Mouse (Mus musculus): ENCODE results near the gene Krtap3-3. TPM values are rescaled to one million over a fixed set of nuclear protein-coding genes. Genes with fewer than 3 reads are reported as not detected.
"Not testable (repeated sequence)": the region's sequence is repeated elsewhere in the genome, so short reads cannot be mapped to it uniquely, and the experiment has no call there.

Krtap3-3 gene
- not detected in 2 replicates for polyA plus RNA-seq (2015; fragmentation: Nextera tagmentation; extraction: Ambion mirVana)

DNA sequence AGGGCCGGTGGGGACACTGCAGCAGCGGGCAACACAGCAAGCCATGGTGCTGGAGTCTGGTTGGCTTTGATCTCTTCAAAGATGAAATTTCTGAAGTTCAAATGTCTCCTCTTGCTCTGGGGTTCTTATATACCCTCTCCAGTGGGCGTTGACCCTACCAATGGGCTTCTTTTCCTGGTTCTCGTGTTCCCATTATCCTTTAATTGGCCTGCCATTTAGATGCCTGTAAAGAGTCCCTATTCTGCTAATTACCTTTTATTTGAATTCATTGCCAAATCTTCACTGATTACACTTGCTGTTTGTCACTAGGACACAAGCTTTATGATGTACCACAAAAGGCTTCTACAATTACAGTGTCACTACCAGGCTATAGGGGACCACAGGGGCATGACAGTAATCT lies at the start of gene Krtap3-3:
Krtap3-3 (minus strand) TSS at position 101 of the 400 bp plus-strand sequence.
- no peak within 1 kb of the TSS for H3K4me3 ChIP-seq (ENCODE audit: low read depth, low read length)
- H3K4me2 ChIP-seq (ENCODE audit: low read depth, low read length) = no peak within 1 kb of the TSS
- no peak within 1 kb of the TSS for H3K9ac ChIP-seq (ENCODE audit: low read depth, low read length)
- no peak for ATAC-seq (ENCODE audit: low read depth)
- H3K4me1 ChIP-seq (ENCODE audit: control insufficient read depth, low read depth, low read length) = no peaks in the 10 kb centered on the region
- 52% methylated on average over 4 of the region's 4 CpGs for WGBS (ENCODE audit: insufficient replicate concordance)
- H3K27ac ChIP-seq (ENCODE audit: low read length) = no peak within 1 kb of the TSS
- H3K36me3 ChIP-seq (ENCODE audit: control insufficient read depth, insufficient read depth) = no peaks in the 10 kb centered on the region
- H3K9me3 ChIP-seq (replicated peaks; ENCODE audit: control insufficient read depth, low read length) = no peaks in the 10 kb centered on the region
- H3K27me3 ChIP-seq (ENCODE audit: control insufficient read depth, insufficient read depth, low read depth, low read length) = no peaks in the 10 kb centered on the region

DNA sequence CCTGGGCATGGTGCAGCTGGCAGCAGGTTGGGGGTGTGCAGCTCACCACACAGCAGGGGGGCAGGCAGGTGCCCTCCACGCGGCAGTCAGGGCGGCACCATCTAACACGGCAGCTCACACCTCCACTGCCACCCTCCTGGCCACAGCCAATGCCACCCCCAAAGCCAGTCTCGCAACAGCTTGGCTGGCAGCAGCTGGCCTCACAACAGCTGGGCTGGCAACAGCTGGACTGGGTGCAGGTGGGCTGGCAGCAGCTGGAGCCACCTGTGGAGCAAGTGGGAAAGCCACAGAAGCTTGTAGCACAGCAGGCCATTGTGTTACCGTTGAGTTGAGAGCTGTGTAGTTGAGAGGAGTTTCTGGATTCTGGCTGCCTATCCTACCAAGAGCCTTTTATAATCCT lies 47.1 kb upstream of the Krtap3-3 start, which contains the start of gene Krtap9-3:
Krtap9-3 (minus strand) TSS at position 364 of the 400 bp plus-strand sequence.
- 76% methylated on average over 4 of the region's 6 CpGs for WGBS (ENCODE audit: insufficient replicate concordance)

DNA sequence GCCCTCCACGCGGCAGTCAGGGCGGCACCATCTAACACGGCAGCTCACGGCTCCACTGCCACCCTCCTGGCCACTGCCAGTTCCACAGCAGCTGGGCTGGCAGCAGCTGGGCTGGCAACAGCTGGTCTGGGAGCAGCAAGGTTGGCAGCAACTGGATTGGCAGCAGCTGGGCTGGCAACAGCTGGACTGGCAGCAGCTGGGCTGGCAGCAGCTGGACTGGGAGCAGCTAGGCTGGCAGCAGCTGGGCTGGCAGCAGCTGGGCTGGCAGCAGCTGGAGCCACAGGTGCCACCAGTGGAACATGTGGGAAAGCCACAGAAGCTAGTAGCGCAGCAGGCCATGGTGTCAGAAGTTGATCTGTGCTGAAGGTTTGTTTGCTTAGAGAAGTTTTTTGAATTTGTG lies 40.3 kb upstream of the Krtap3-3 start, which contains the start of gene Krtap1-3:
Krtap1-3 (minus strand) TSS at position 359 of the 400 bp plus-strand sequence.
- H3K9ac ChIP-seq (ENCODE audit: low read depth, low read length) = no peak within 1 kb of the TSS
- no peak within 1 kb of the TSS for H3K4me3 ChIP-seq (ENCODE audit: low read depth, low read length)
- no peaks in the 10 kb centered on the region for H3K4me1 ChIP-seq (ENCODE audit: control insufficient read depth, low read depth, low read length)
- H3K4me2 ChIP-seq (ENCODE audit: low read depth, low read length) = no peak within 1 kb of the TSS
- H3K36me3 ChIP-seq (ENCODE audit: control insufficient read depth, insufficient read depth) = no peaks in the 10 kb centered on the region
- no peaks in the 10 kb centered on the region for H3K27me3 ChIP-seq (ENCODE audit: control insufficient read depth, insufficient read depth, low read depth, low read length)
- H3K9me3 ChIP-seq (replicated peaks; ENCODE audit: control insufficient read depth, low read length) = no peaks in the 10 kb centered on the region
- 72% methylated on average over 6 of the region's 6 CpGs for WGBS (ENCODE audit: insufficient replicate concordance)
- H3K27ac ChIP-seq (ENCODE audit: low read length) = no peak within 1 kb of the TSS
- no peak for ATAC-seq (ENCODE audit: low read depth)

More for the DNA sequence above, 47.1 kb upstream of the Krtap3-3 start, which contains the start of gene Krtap9-3:
- H3K36me3 ChIP-seq (ENCODE audit: control insufficient read depth, insufficient read depth); ATAC-seq (ENCODE audit: low read depth); H3K9ac ChIP-seq (ENCODE audit: low read depth, low read length); H3K4me2 ChIP-seq (ENCODE audit: low read depth, low read length); H3K27ac ChIP-seq (ENCODE audit: low read length); H3K27me3 ChIP-seq (ENCODE audit: control insufficient read depth, insufficient read depth, low read depth, low read length); H3K4me1 ChIP-seq (ENCODE audit: control insufficient read depth, low read depth, low read length); H3K9me3 ChIP-seq (replicated peaks; ENCODE audit: control insufficient read depth, low read length); H3K4me3 ChIP-seq (ENCODE audit: low read depth, low read length): not testable (repeated sequence)

DNA sequence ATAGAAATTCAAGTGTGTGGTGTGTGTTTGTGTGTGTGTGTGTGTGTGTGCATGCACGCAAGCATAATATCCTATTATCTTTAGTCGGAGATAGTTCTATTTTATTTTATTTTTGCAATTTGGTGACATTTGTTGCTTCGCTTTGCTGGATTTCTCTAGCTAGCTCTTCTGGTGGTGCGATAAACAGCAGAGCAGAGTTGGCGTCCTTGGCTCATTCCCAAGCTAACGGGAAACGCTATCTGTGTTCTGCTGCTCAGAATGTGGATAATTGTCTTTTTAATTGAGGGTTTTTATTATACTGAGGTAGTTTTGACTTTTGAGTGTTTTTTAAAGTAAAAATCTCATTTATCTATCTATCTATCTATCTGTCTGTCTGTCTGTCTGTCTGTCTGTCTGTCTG lies 34.4 kb upstream of the Krtap3-3 start:
- ATAC-seq (ENCODE audit: low read depth) = no peak
- Histone ChIP-seq H3K4me3 (ENCODE audit: low read depth, low read length) (no peak overlapping the region), H3K4me1 (ENCODE audit: control insufficient read depth, low read depth, low read length) (no peaks in the 10 kb centered on the region), H3K36me3 (ENCODE audit: control insufficient read depth, insufficient read depth) (no peaks in the 10 kb centered on the region), H3K9me3 (replicated peaks; ENCODE audit: control insufficient read depth, low read length) (no peaks in the 10 kb centered on the region), H3K4me2 (ENCODE audit: low read depth, low read length) (no peak overlapping the region), H3K9ac (ENCODE audit: low read depth, low read length) (no peak overlapping the region), H3K27ac (ENCODE audit: low read length) (no peak overlapping the region), H3K27me3 (ENCODE audit: control insufficient read depth, insufficient read depth, low read depth, low read length) (no peaks in the 10 kb centered on the region)
- 69% methylated on average over 7 of the region's 7 CpGs for whole genome bisulfite sequencing (ENCODE audit: insufficient replicate concordance)

DNA sequence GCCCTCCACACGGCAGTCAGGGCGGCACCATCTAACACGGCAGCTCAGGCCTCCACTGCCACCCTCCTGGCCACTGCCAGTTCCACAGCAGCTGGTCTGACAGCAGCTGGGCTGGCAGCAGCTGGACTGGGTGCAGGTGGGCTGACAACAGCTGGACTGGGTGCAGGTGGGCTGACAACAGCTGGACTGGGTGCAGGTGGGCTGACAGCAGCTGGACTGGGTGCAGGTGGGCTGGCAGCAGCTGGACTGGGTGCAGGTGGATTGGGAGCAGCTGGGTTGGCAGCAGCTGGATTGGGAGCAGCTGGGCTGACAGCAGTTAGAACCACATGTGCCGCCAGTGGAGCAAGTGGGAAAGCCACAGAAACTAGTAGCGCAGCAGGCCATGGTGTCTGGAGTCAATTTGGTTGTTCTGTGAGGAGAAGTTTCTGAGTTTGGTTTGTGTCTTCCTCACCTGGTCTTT lies 32.6 kb upstream of the Krtap3-3 start, which contains the start of gene Krtap1-4:
Krtap1-4 (minus strand) TSS at position 410 of the 460 bp plus-strand sequence.
- no peak within 1 kb of the TSS for H3K27ac ChIP-seq (ENCODE audit: low read length)
- no peaks in the 10 kb centered on the region for H3K36me3 ChIP-seq (ENCODE audit: control insufficient read depth, insufficient read depth)
- H3K4me3 ChIP-seq (ENCODE audit: low read depth, low read length) = no peak within 1 kb of the TSS
- WGBS (ENCODE audit: insufficient replicate concordance) = 67% methylated on average over 5 of the region's 5 CpGs
- H3K4me1 ChIP-seq (ENCODE audit: control insufficient read depth, low read depth, low read length) = no peaks in the 10 kb centered on the region
- ATAC-seq (ENCODE audit: low read depth) = no peak
- no peak within 1 kb of the TSS for H3K9ac ChIP-seq (ENCODE audit: low read depth, low read length)
- no peaks in the 10 kb centered on the region for H3K9me3 ChIP-seq (replicated peaks; ENCODE audit: control insufficient read depth, low read length)
- no peaks in the 10 kb centered on the region for H3K27me3 ChIP-seq (ENCODE audit: control insufficient read depth, insufficient read depth, low read depth, low read length)
- H3K4me2 ChIP-seq (ENCODE audit: low read depth, low read length) = no peak within 1 kb of the TSS

DNA sequence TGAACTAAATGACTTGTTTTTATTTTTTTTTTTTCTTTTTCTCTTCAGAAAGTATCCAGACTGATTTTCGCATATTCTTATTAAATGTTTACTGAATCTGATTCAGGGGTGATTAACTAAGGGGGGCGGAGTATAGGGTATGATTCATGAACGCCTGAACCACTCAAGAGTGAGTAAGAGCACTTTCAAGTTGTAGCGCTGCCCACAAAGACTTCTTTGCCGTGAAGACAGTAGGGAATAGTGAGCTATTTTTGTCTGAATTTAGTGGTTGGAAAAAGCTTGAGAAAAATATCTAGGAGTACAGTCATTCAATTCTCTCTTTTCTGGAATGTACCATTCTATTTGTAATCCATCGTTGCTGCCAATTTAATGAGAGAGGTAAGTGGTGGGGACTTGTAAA lies 30.9 kb upstream of the Krtap3-3 start:
- 60% methylated on average over 6 of the region's 6 CpGs for WGBS (ENCODE audit: insufficient replicate concordance)
- H3K4me3 ChIP-seq (ENCODE audit: low read depth, low read length) = no peak overlapping the region
- H3K27ac ChIP-seq (ENCODE audit: low read length) = no peak overlapping the region
- no peak overlapping the region for H3K9ac ChIP-seq (ENCODE audit: low read depth, low read length)
- H3K27me3 ChIP-seq (ENCODE audit: control insufficient read depth, insufficient read depth, low read depth, low read length) = no peaks in the 10 kb centered on the region
- no peaks in the 10 kb centered on the region for H3K9me3 ChIP-seq (replicated peaks; ENCODE audit: control insufficient read depth, low read length)
- H3K4me1 ChIP-seq (ENCODE audit: control insufficient read depth, low read depth, low read length) = no peaks in the 10 kb centered on the region
- ATAC-seq (ENCODE audit: low read depth) = no peak
- no peaks in the 10 kb centered on the region for H3K36me3 ChIP-seq (ENCODE audit: control insufficient read depth, insufficient read depth)
- no peak overlapping the region for H3K4me2 ChIP-seq (ENCODE audit: low read depth, low read length)

DNA sequence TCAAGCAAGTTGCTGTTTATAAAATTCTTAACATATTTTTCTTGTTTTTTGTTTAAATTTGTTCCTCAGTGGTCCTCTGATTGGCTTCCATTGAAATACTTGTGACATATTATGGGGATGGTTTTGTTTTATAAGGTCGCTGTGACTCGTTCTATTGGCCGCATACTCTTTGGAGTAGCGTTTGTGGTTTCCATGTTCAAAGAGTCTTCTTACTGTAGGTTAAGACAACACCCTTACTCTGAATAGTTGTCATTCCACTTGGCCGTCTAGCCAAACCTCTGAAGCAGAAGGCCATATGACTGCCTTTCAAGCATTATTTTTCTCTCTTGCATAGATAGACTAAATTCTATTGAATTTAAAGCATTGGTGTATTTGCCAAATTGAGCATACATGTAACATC lies 30.4 kb upstream of the Krtap3-3 start:
- Histone ChIP-seq H3K4me3 (ENCODE audit: low read depth, low read length) (no peak overlapping the region), H3K27me3 (ENCODE audit: control insufficient read depth, insufficient read depth, low read depth, low read length) (no peaks in the 10 kb centered on the region), H3K4me1 (ENCODE audit: control insufficient read depth, low read depth, low read length) (no peaks in the 10 kb centered on the region), H3K9me3 (replicated peaks; ENCODE audit: control insufficient read depth, low read length) (no peaks in the 10 kb centered on the region), H3K9ac (ENCODE audit: low read depth, low read length) (no peak overlapping the region), H3K36me3 (ENCODE audit: control insufficient read depth, insufficient read depth) (no peaks in the 10 kb centered on the region), H3K27ac (ENCODE audit: low read length) (no peak overlapping the region), H3K4me2 (ENCODE audit: low read depth, low read length) (no peak overlapping the region)
- 72% methylated on average over 5 of the region's 5 CpGs for WGBS (ENCODE audit: insufficient replicate concordance)
- no peak for ATAC-seq (ENCODE audit: low read depth)

DNA sequence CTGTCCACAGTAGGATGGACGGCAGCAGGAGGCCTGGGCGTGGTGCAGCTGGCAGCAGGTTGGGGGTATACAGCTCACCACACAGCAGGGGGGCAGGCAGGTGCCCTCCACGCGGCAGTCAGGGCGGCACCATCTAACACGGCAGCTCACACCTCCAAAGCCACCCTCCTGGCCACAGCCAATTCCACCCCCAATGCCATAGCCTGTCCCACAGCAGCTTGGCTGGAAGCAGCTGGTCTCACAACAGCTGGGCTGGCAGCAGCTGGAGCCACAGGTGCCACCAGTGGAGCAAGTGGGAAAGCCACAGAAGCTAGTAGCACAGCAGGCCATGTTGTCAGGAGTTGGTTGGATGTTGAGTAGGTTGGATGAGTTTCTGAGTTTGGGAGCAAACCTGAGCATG lies 30.0 kb upstream of the Krtap3-3 start, which contains the start of gene Krtap1-5:
Krtap1-5 (minus strand) TSS at position 381 of the 400 bp plus-strand sequence.
- 77% methylated on average over 6 of the region's 6 CpGs for WGBS (ENCODE audit: insufficient replicate concordance)
- no peak for ATAC-seq (ENCODE audit: low read depth)
- H3K27me3 ChIP-seq (ENCODE audit: control insufficient read depth, insufficient read depth, low read depth, low read length) = no peaks in the 10 kb centered on the region

DNA sequence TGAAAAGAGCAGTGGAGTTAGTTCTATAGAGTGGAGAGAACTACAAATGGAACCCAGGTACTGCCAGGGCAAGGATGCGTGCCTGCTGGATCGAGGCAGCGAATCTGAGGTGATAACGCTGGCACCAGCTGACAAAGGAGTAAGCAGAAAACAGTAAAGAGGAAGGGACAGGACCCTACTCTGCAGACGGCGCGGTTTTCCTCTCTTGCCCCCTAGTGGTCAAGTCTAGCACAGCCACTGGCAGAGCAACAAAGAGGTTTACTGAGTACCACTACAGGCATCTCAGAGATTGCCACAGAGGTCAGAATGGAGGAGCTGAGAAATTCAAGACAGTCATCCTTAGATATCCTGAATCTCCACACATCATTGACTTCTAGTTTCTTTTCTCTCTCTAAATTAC lies 23.4 kb upstream of the Krtap3-3 start:
- Histone ChIP-seq H3K9me3 (replicated peaks; ENCODE audit: control insufficient read depth, low read length) (no peaks in the 10 kb centered on the region), H3K27me3 (ENCODE audit: control insufficient read depth, insufficient read depth, low read depth, low read length) (no peaks in the 10 kb centered on the region), H3K4me1 (ENCODE audit: control insufficient read depth, low read depth, low read length) (no peaks in the 10 kb centered on the region), H3K27ac (ENCODE audit: low read length) (no peak overlapping the region), H3K4me3 (ENCODE audit: low read depth, low read length) (no peak overlapping the region), H3K4me2 (ENCODE audit: low read depth, low read length) (no peak overlapping the region), H3K36me3 (ENCODE audit: control insufficient read depth, insufficient read depth) (no peaks in the 10 kb centered on the region), H3K9ac (ENCODE audit: low read depth, low read length) (no peak overlapping the region)
- ATAC-seq (ENCODE audit: low read depth) = no peak
- WGBS (ENCODE audit: insufficient replicate concordance) = 5% methylated on average over 7 of the region's 7 CpGs

More for the DNA sequence above, 30.0 kb upstream of the Krtap3-3 start, which contains the start of gene Krtap1-5:
- H3K36me3 ChIP-seq (ENCODE audit: control insufficient read depth, insufficient read depth) = no peaks in the 10 kb centered on the region
- H3K4me3 ChIP-seq (ENCODE audit: low read depth, low read length) = no peak within 1 kb of the TSS
- H3K9ac ChIP-seq (ENCODE audit: low read depth, low read length) = no peak within 1 kb of the TSS
- no peaks in the 10 kb centered on the region for H3K9me3 ChIP-seq (replicated peaks; ENCODE audit: control insufficient read depth, low read length)
- no peaks in the 10 kb centered on the region for H3K4me1 ChIP-seq (ENCODE audit: control insufficient read depth, low read depth, low read length)
- H3K4me2 ChIP-seq (ENCODE audit: low read depth, low read length) = no peak within 1 kb of the TSS
- no peak within 1 kb of the TSS for H3K27ac ChIP-seq (ENCODE audit: low read length)
